Mouse (Mus musculus): ENCODE measurements around the gene Gm40193. TPM values are rescaled to one million over a fixed set of nuclear protein-coding genes. Genes with fewer than 3 reads are reported as not detected.
A peak's percentile ranks its signal among the peaks of the same experiment; 100 is the strongest.

Gm40193 gene
- not detected in 2 replicates for polyA plus RNA-seq (2014; fragmentation: Nextera tagmentation; extraction: Ambion mirVana)

GRCm38 (mm10) chr11:70532839-70533238 lies at the start of gene Gm40193:
Gm40193 (minus strand) TSS chr11:70532939.
- no peak within 1 kb of the TSS for H3K4me2 ChIP-seq (ENCODE audit: low read length)
- 84% methylated on average over 6 of the region's 6 CpGs for WGBS

DNA sequence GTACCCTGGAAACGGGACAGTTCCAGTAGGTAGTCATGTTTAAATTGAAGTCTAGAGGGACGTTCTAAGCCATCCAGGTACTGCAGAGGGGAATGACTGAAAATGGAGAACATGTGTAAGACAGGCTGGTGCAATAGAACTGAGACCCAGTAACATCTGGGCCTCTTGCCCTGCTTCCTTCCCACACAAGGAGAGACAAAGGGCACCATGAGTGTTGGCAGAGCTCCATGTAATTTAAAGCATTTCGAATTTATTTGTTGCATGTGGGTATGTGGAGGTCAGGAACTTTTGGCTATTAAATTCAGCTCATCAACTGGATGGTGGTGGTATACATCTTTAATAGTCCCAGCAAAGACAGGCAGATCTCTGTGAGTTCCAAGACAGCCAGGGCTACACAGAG lies 49.5 kb upstream of the Gm40193 start:
- peak overlapping the region; percentile 57; the same call in 1 of the 2 replicates for H3K27ac ChIP-seq (ENCODE audit: low read depth)
- no peaks in the 10 kb centered on the region for H3K27me3 ChIP-seq (replicated peaks; ENCODE audit: control insufficient read depth, insufficient read depth, low read length)
- H3K4me2 ChIP-seq (ENCODE audit: low read length), result no peak overlapping the region
- DNase-seq (ENCODE audit: low spot score), result no peak
- no peak overlapping the region for H3K4me3 ChIP-seq (ENCODE audit: low read depth, low read length)
- H3K9ac ChIP-seq (ENCODE audit: low read length), result no peak overlapping the region
- no peaks in the 10 kb centered on the region for H3K9me3 ChIP-seq (ENCODE audit: control insufficient read depth, low read length)
- 57% methylated on average over 3 of the region's 3 CpGs for WGBS
- no peak for ATAC-seq (replicated peaks; ENCODE audit: low FRiP score, low TSS enrichment, low read depth)
- no peaks in the 10 kb centered on the region for H3K36me3 ChIP-seq (ENCODE audit: control insufficient read depth, insufficient read depth, low read length)
- peaks cover 68% of the 10 kb centered on the region for H3K4me1 ChIP-seq (replicated peaks; ENCODE audit: control insufficient read depth, insufficient read depth, low read length)

More at GRCm38 (mm10) chr11:70532839-70533238, at the start of gene Gm40193:
- Histone ChIP-seq H3K9ac (ENCODE audit: low read length) (no peak within 1 kb of the TSS), H3K9me3 (ENCODE audit: control insufficient read depth, low read length) (no peaks in the 10 kb centered on the region), H3K4me1 (replicated peaks; ENCODE audit: control insufficient read depth, insufficient read depth, low read length) (no peaks in the 10 kb centered on the region), H3K27me3 (replicated peaks; ENCODE audit: control insufficient read depth, insufficient read depth, low read length) (no peaks in the 10 kb centered on the region), H3K27ac (ENCODE audit: low read depth) (no peak within 1 kb of the TSS), H3K36me3 (ENCODE audit: control insufficient read depth, insufficient read depth, low read length) (peaks cover 13% of the 10 kb centered on the region), H3K4me3 (ENCODE audit: low read depth, low read length) (no peak within 1 kb of the TSS)
- no peak for DNase-seq (ENCODE audit: low spot score)
- no peak for ATAC-seq (replicated peaks; ENCODE audit: low FRiP score, low TSS enrichment, low read depth)

GRCm38 (mm10) chr11:70580921-70581320 lies 48.2 kb upstream of the Gm40193 start:
- Histone ChIP-seq H3K9me3 (ENCODE audit: control insufficient read depth, low read length) (no peaks in the 10 kb centered on the region), H3K27me3 (replicated peaks; ENCODE audit: control insufficient read depth, insufficient read depth, low read length) (no peaks in the 10 kb centered on the region), H3K4me1 (replicated peaks; ENCODE audit: control insufficient read depth, insufficient read depth, low read length) (peaks cover 72% of the 10 kb centered on the region), H3K36me3 (ENCODE audit: control insufficient read depth, insufficient read depth, low read length) (no peaks in the 10 kb centered on the region), H3K4me2 (ENCODE audit: low read length) (no peak overlapping the region), H3K4me3 (ENCODE audit: low read depth, low read length) (no peak overlapping the region), H3K27ac (ENCODE audit: low read depth) (no peak overlapping the region), H3K9ac (ENCODE audit: low read length) (no peak overlapping the region)
- ATAC-seq (replicated peaks; ENCODE audit: low FRiP score, low TSS enrichment, low read depth), result no peak
- 78% methylated on average over 3 of the region's 3 CpGs for WGBS
- DNase-seq (ENCODE audit: low spot score), result no peak

DNA sequence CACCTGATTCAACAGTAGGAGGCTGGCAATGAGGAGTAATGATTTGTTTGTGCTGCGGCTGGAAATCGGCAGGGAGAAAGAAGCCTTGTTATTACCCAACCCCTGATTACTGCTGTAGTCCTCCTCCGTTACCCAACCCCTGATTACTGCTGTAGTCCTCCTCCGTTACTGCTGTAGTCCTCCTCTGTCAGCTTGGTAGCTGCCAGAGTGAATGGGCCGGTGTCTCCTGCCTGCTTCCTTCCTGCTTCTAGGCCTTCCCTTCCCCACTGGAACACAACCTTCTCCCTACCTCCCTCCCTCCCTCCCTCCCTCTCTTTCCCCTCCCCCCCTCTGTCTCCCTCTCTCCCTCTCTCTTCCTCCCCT lies 47.6 kb upstream of the Gm40193 start:
- Histone ChIP-seq H3K36me3 (ENCODE audit: control insufficient read depth, insufficient read depth, low read length) (no peaks in the 10 kb centered on the region), H3K4me1 (replicated peaks; ENCODE audit: control insufficient read depth, insufficient read depth, low read length) (peaks cover 67% of the 10 kb centered on the region), H3K4me3 (ENCODE audit: low read depth, low read length) (no peak overlapping the region), H3K27me3 (replicated peaks; ENCODE audit: control insufficient read depth, insufficient read depth, low read length) (no peaks in the 10 kb centered on the region), H3K9ac (ENCODE audit: low read length) (no peak overlapping the region; the same call in 1 of the 2 replicates), H3K9me3 (ENCODE audit: control insufficient read depth, low read length) (no peaks in the 10 kb centered on the region), H3K4me2 (ENCODE audit: low read length) (no peak overlapping the region), H3K27ac (ENCODE audit: low read depth) (peak overlapping the region; percentile 51; the same call in 1 of the 2 replicates)
- no peak for DNase-seq (ENCODE audit: low spot score)
- WGBS, result 32% methylated on average over 5 of the region's 5 CpGs
- no peak for ATAC-seq (replicated peaks; ENCODE audit: low FRiP score, low TSS enrichment, low read depth)

DNA sequence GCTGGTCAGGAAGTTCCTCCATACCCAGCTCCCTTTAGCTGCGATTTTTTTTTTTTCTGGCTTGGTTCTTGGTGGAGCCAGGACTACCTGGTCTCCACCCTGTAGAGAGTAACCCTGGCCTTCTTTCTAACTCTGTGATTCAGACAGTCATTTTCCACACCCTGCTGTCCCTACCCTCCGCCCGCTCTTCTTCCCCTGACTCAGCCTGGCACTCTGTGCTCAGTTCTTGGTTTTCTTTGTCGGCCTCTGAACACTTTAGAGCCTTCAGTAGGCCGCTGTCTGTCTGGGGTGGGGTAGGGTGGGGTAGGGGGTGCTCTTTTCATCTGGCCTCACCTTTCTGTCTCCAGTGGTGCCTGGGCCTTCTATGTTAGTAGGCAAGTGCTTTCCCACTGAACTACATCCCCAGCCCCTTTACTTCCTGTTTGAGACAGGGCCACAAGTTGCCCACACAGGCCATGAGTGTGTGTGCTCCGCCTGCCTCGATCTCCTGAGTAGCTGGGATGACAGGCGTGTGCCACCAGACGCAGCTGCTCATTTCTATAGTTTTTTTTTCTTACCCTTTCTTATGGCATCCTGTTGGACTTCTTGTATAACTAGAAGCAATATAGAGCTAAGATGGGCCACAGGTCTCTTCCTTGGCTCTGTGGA lies 47.1 kb upstream of the Gm40193 start:
- peaks cover 62% of the 10 kb centered on the region for H3K4me1 ChIP-seq (replicated peaks; ENCODE audit: control insufficient read depth, insufficient read depth, low read length)
- WGBS, result 77% methylated on average over 9 of the region's 9 CpGs

GRCm38 (mm10) chr11:70578962-70579361 lies 46.2 kb upstream of the Gm40193 start:
- WGBS, result 86% methylated on average over 6 of the region's 6 CpGs
- DNase-seq (ENCODE audit: low spot score) (no peak), ATAC-seq (replicated peaks; ENCODE audit: low FRiP score, low TSS enrichment, low read depth) (no peak)
- H3K9ac ChIP-seq (ENCODE audit: low read length), result no peak overlapping the region
- peaks cover 57% of the 10 kb centered on the region for H3K4me1 ChIP-seq (replicated peaks; ENCODE audit: control insufficient read depth, insufficient read depth, low read length)
- H3K27me3 ChIP-seq (replicated peaks; ENCODE audit: control insufficient read depth, insufficient read depth, low read length), result no peaks in the 10 kb centered on the region
- H3K27ac ChIP-seq (ENCODE audit: low read depth), result no peak overlapping the region
- H3K9me3 ChIP-seq (ENCODE audit: control insufficient read depth, low read length), result no peaks in the 10 kb centered on the region
- no peak overlapping the region for H3K4me3 ChIP-seq (ENCODE audit: low read depth, low read length)
- H3K36me3 ChIP-seq (ENCODE audit: control insufficient read depth, insufficient read depth, low read length), result 0 out of 2 replicates have a peak, but pooled peaks cover 3% of the 10 kb centered on the region
- no peak overlapping the region for H3K4me2 ChIP-seq (ENCODE audit: low read length)

More for the DNA sequence above, 47.1 kb upstream of the Gm40193 start:
- Histone ChIP-seq H3K9me3 (ENCODE audit: control insufficient read depth, low read length) (no peaks in the 10 kb centered on the region), H3K27ac (ENCODE audit: low read depth) (peak overlapping the region; percentile 51; the same call in 1 of the 2 replicates), H3K27me3 (replicated peaks; ENCODE audit: control insufficient read depth, insufficient read depth, low read length) (no peaks in the 10 kb centered on the region), H3K4me2 (ENCODE audit: low read length) (no peak overlapping the region), H3K36me3 (ENCODE audit: control insufficient read depth, insufficient read depth, low read length) (0 out of 2 replicates have a peak, but pooled peaks cover 3% of the 10 kb centered on the region), H3K9ac (ENCODE audit: low read length) (no peak overlapping the region; the same call in 1 of the 2 replicates), H3K4me3 (ENCODE audit: low read depth, low read length) (no peak overlapping the region)
- ATAC-seq (replicated peaks; ENCODE audit: low FRiP score, low TSS enrichment, low read depth), result no peak
- no peak for DNase-seq (ENCODE audit: low spot score)

DNA sequence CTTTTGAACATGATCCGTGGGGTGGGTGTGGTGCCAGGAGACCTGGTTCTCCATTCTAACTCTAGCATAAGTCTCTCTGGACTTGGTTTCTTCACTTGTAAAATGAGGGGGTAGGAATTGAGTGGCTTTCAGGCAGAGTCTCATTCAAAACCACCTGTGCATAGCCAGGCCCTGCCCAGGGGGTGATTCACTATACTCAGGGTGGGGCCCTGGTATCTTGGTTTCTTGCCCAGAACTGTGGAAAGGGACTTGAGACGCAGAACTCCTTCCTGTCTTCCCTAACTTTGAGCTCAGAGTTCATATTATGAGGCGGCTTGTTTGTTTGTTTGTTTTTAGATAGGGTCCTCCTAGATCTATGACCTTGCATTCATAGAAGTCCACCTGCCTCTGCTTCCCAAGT lies 44.5 kb upstream of the Gm40193 start:
- WGBS, result 73% methylated on average over 3 of the region's 3 CpGs
- Histone ChIP-seq H3K9me3 (ENCODE audit: control insufficient read depth, low read length) (no peaks in the 10 kb centered on the region), H3K27ac (ENCODE audit: low read depth) (no peak overlapping the region), H3K36me3 (ENCODE audit: control insufficient read depth, insufficient read depth, low read length) (0 out of 2 replicates have a peak, but pooled peaks cover 3% of the 10 kb centered on the region), H3K4me3 (ENCODE audit: low read depth, low read length) (no peak overlapping the region), H3K4me2 (ENCODE audit: low read length) (no peak overlapping the region), H3K9ac (ENCODE audit: low read length) (no peak overlapping the region), H3K27me3 (replicated peaks; ENCODE audit: control insufficient read depth, insufficient read depth, low read length) (no peaks in the 10 kb centered on the region), H3K4me1 (replicated peaks; ENCODE audit: control insufficient read depth, insufficient read depth, low read length) (peaks cover 45% of the 10 kb centered on the region)
- ATAC-seq (replicated peaks; ENCODE audit: low FRiP score, low TSS enrichment, low read depth) (no peak), DNase-seq (ENCODE audit: low spot score) (no peak)

- DNase-seq (ENCODE audit: low spot score), result no peak
- Histone ChIP-seq H3K4me2 (ENCODE audit: low read length) (no peak overlapping the region), H3K9ac (ENCODE audit: low read length) (no peak overlapping the region), H3K27me3 (replicated peaks; ENCODE audit: control insufficient read depth, insufficient read depth, low read length) (no peaks in the 10 kb centered on the region), H3K9me3 (ENCODE audit: control insufficient read depth, low read length) (no peaks in the 10 kb centered on the region), H3K36me3 (ENCODE audit: control insufficient read depth, insufficient read depth, low read length) (0 out of 2 replicates have a peak, but pooled peaks cover 3% of the 10 kb centered on the region), H3K4me1 (replicated peaks; ENCODE audit: control insufficient read depth, insufficient read depth, low read length) (peaks cover 23% of the 10 kb centered on the region), H3K27ac (ENCODE audit: low read depth) (no peak overlapping the region), H3K4me3 (ENCODE audit: low read depth, low read length) (no peak overlapping the region)
- 80% methylated on average over 6 of the region's 6 CpGs for WGBS
- ATAC-seq (replicated peaks; ENCODE audit: low FRiP score, low TSS enrichment, low read depth), result no peak
Measured at GRCm38 (mm10) chr11:70573872-70574271, 41.1 kb upstream of the Gm40193 start.
